Mouse (Mus musculus) forebrain, embryonic 16.5 days (tissue): Measurements from ENCODE around the gene Zfp131. TPM values are rescaled to one million over a fixed set of nuclear protein-coding genes. Genes with fewer than 3 reads are reported as not detected.
A peak's percentile ranks its signal among the peaks of the same experiment; 100 is the strongest.
"Not testable (repeated sequence)": the region's sequence is repeated elsewhere in the genome, so short reads cannot be mapped to it uniquely, and the experiment has no call there.

Experiments used
- ATAC-seq: fragments of 200-750 bp; cut with Nextera tagmentation; 2 replicates; pipeline ENCODE4 v1.8.0; 2017; ENCODE audit warnings: mild to moderate bottlenecking, moderate library complexity
- H3K27ac ChIP-seq: fragments of 300-500 bp; sonication (generic); 2 replicates; pipeline ENCODE4 v1.5.1; 2014; ENCODE audit warnings: low read length, control low read depth
- H3K27me3 ChIP-seq: fragments of 300-500 bp; sonication (generic); replicated peaks from 2 replicates; pipeline ENCODE4 v1.6.1; 2014; ENCODE audit warnings: low read length; ENCODE audit not compliant: control insufficient read depth, insufficient read depth
- H3K36me3 ChIP-seq: fragments of 300-500 bp; sonication (generic); 2 replicates; pipeline ENCODE4 v1.6.1; 2014; ENCODE audit not compliant: control insufficient read depth, insufficient read depth
- H3K4me1 ChIP-seq: fragments of 300-500 bp; sonication (generic); replicated peaks from 2 replicates; pipeline ENCODE4 v1.6.1; 2014; ENCODE audit warnings: low read length; ENCODE audit not compliant: control insufficient read depth, insufficient read depth
- H3K4me2 ChIP-seq: fragments of 300-500 bp; sonication (generic); 2 replicates; pipeline ENCODE4 v1.6.1; 2014; ENCODE audit warnings: mild to moderate bottlenecking, low read length, control low read depth
- H3K4me3 ChIP-seq: fragments of 300-500 bp; sonication (generic); replicated peaks from 2 replicates; pipeline ENCODE4 v1.5.1; 2014; ENCODE audit warnings: mild to moderate bottlenecking, low read length, control low read depth
- H3K9ac ChIP-seq: fragments of 300-500 bp; sonication (generic); replicated peaks from 2 replicates; pipeline ENCODE4 v1.6.1; 2014; ENCODE audit warnings: low read depth, low read length, control low read depth
- H3K9me3 ChIP-seq: fragments of 300-500 bp; sonication (generic); 2 replicates; pipeline ENCODE4 v1.6.1; 2016; ENCODE audit warnings: low read length; ENCODE audit not compliant: control insufficient read depth
- WGBS: fragments of 180-500 bp; shearing (Covaris S2); extraction: QIAGEN DNeasy Blood & Tissue Kit; methylation state at CpG from one replicate; pipeline ENCODE4 v1.1.7; 2014; 5-methylcytosine and 5-hydroxymethylcytosine counted together
- polyA plus RNA-seq: library from polyadenylated mRNA; unstranded; fragments of >200 nt; fragmentation: Nextera tagmentation; extraction: Ambion mirVana; gene quantifications from 2 replicates; pipeline ENCODE4 v1.2.1, GENCODE M21; 2015

The Zfp131 gene
- 41.8 and 42.7 TPM in 2 replicates for polyA plus RNA-seq

GRCm38 (mm10) chr13:119790761-119791579 is at the start of gene Zfp131:
Gene Zfp131, minus strand, starts transcription at chr13:119790889.
- Histone ChIP-seq H3K27ac (peak within 1 kb of the TSS; percentile 97), H3K4me1 (peaks cover 21% of the 10 kb centered on the region), H3K27me3 (no peaks in the 10 kb centered on the region), H3K9ac (peak within 1 kb of the TSS; percentile 98), H3K9me3 (no peaks in the 10 kb centered on the region), H3K36me3 (peaks cover 5% of the 10 kb centered on the region), H3K4me2 (peak within 1 kb of the TSS; percentile 70), H3K4me3 (peak within 1 kb of the TSS; percentile 90)
- WGBS = under 1% methylated on average over 59 of the region's 86 CpGs
- ATAC-seq = peak; percentile 96

GRCm38 (mm10) chr13:119839982-119840381 is 49.3 kb upstream of the Zfp131 start:
- H3K4me2 ChIP-seq, H3K36me3 ChIP-seq, H3K27ac ChIP-seq, H3K9me3 ChIP-seq, H3K9ac ChIP-seq, H3K4me1 ChIP-seq, H3K4me3 ChIP-seq, H3K27me3 ChIP-seq: not testable (repeated sequence)
- ATAC-seq = peak; percentile 47
- 25% methylated on average over 6 of the region's 6 CpGs for WGBS

GRCm38 (mm10) chr13:119837719-119838337 is 47.1 kb upstream of the Zfp131 start:
- not testable (repeated sequence) for H3K9me3 ChIP-seq, ATAC-seq, H3K9ac ChIP-seq, H3K27ac ChIP-seq, H3K36me3 ChIP-seq, H3K4me2 ChIP-seq, H3K4me3 ChIP-seq, H3K27me3 ChIP-seq, H3K4me1 ChIP-seq
- 6% methylated on average over 14 of the region's 23 CpGs for WGBS

- H3K9ac ChIP-seq, H3K9me3 ChIP-seq, H3K4me1 ChIP-seq, H3K36me3 ChIP-seq, H3K27ac ChIP-seq, H3K27me3 ChIP-seq: not testable (repeated sequence)
- peak; percentile 76 for ATAC-seq
- peak overlapping the region; percentile 36 for H3K4me2 ChIP-seq
- WGBS = 9% methylated on average over 21 of the region's 23 CpGs
- H3K4me3 ChIP-seq = peak overlapping the region; percentile 19
Observed at GRCm38 (mm10) chr13:119836324-119836811, 45.7 kb upstream of the Zfp131 start.

- not testable (repeated sequence) for H3K36me3 ChIP-seq, H3K9ac ChIP-seq, H3K27ac ChIP-seq, H3K27me3 ChIP-seq, H3K4me1 ChIP-seq, H3K9me3 ChIP-seq
- Histone ChIP-seq H3K4me2 (peak within 1 kb of the TSS; percentile 36), H3K4me3 (peak within 1 kb of the TSS; percentile 19)
- ATAC-seq = peak; percentile 49
- 16% methylated on average over 17 of the region's 25 CpGs for WGBS
Observed at GRCm38 (mm10) chr13:119835320-119836056, 44.8 kb upstream of the Zfp131 start, which contains the start of gene D13Ertd608e. Gene D13Ertd608e, plus strand, starts transcription at chr13:119836006.

- H3K9me3 ChIP-seq, H3K4me2 ChIP-seq, ATAC-seq, H3K27me3 ChIP-seq, H3K27ac ChIP-seq, H3K36me3 ChIP-seq, H3K4me3 ChIP-seq, H3K9ac ChIP-seq, H3K4me1 ChIP-seq: not testable (repeated sequence)
Observed at GRCm38 (mm10) chr13:119830116-119830515, 39.4 kb upstream of the Zfp131 start, which contains the start of gene AF067063. Gene AF067063, minus strand, starts transcription at chr13:119830216.

GRCm38 (mm10) chr13:119817579-119818206 is 27.0 kb upstream of the Zfp131 start:
- H3K36me3 ChIP-seq = no peaks in the 10 kb centered on the region
- no peak overlapping the region for H3K4me3 ChIP-seq
- no peak overlapping the region for H3K27ac ChIP-seq
- H3K27me3 ChIP-seq = no peaks in the 10 kb centered on the region
- H3K4me1 ChIP-seq = no peaks in the 10 kb centered on the region
- H3K9me3 ChIP-seq = no peaks in the 10 kb centered on the region
- no peak overlapping the region for H3K4me2 ChIP-seq
- H3K9ac ChIP-seq = no peak overlapping the region
- WGBS = 5% methylated on average over 2 of the region's 2 CpGs
- ATAC-seq = no peak

- H3K9ac ChIP-seq = no peak overlapping the region
- no peaks in the 10 kb centered on the region for H3K4me1 ChIP-seq
- H3K27ac ChIP-seq = no peak overlapping the region
- WGBS = 56% methylated on average over 8 of the region's 8 CpGs
- H3K36me3 ChIP-seq = no peaks in the 10 kb centered on the region
- no peak overlapping the region for H3K4me2 ChIP-seq
- H3K4me3 ChIP-seq = no peak overlapping the region
- H3K9me3 ChIP-seq = no peaks in the 10 kb centered on the region
- no peak for ATAC-seq
- no peaks in the 10 kb centered on the region for H3K27me3 ChIP-seq
Observed at GRCm38 (mm10) chr13:119816798-119817197, 26.1 kb upstream of the Zfp131 start.

GRCm38 (mm10) chr13:119810031-119810430 is 19.3 kb upstream of the Zfp131 start:
- no peak for ATAC-seq
- H3K9me3 ChIP-seq = no peaks in the 10 kb centered on the region
- H3K4me3 ChIP-seq = no peak overlapping the region
- no peak overlapping the region for H3K4me2 ChIP-seq
- H3K36me3 ChIP-seq = no peaks in the 10 kb centered on the region
- no peak overlapping the region for H3K9ac ChIP-seq
- H3K27me3 ChIP-seq = no peaks in the 10 kb centered on the region
- WGBS = 83% methylated on average over 9 of the region's 9 CpGs
- H3K4me1 ChIP-seq = no peaks in the 10 kb centered on the region
- H3K27ac ChIP-seq = no peak overlapping the region
